Mouse (Mus musculus): Measurements from ENCODE around the gene Prune1. TPM values are rescaled to one million over a fixed set of nuclear protein-coding genes. Genes with fewer than 3 reads are reported as not detected.
A peak's percentile ranks its signal among the peaks of the same experiment; 100 is the strongest.

Gene Prune1
- polyA plus RNA-seq, 1 experiment from 2014 or later, result 23.1 TPM

GRCm38 (mm10) chr3:95233303-95233980, 48.4 kb downstream of the Prune1 start:
- peaks cover 12% of the 10 kb centered on the region; the same call in 1 of the 2 replicates for H3K4me1 ChIP-seq (ENCODE audit: control insufficient read depth, insufficient read depth, low read length)
- no peak overlapping the region for H3K27ac ChIP-seq (ENCODE audit: low read length)
- ATAC-seq (ENCODE audit: insufficient number of reproducible peaks, insufficient read depth, low FRiP score, low read depth), result no peak
- H3K9me3 ChIP-seq (ENCODE audit: control insufficient read depth, low read depth, low read length), result no peaks in the 10 kb centered on the region
- no peak overlapping the region for H3K4me3 ChIP-seq (ENCODE audit: low read depth, low read length)
- no peaks in the 10 kb centered on the region for H3K27me3 ChIP-seq (ENCODE audit: control insufficient read depth, insufficient read depth, low read length)
- H3K9ac ChIP-seq (replicated peaks; ENCODE audit: low read depth, low read length), result no peak overlapping the region
- 89% methylated on average over 16 of the region's 16 CpGs for WGBS
- no peak overlapping the region for H3K4me2 ChIP-seq (replicated peaks; ENCODE audit: low read depth, low read length)
- peaks cover 59% of the 10 kb centered on the region for H3K36me3 ChIP-seq (ENCODE audit: control insufficient read depth, insufficient read depth, low read length)

DNA sequence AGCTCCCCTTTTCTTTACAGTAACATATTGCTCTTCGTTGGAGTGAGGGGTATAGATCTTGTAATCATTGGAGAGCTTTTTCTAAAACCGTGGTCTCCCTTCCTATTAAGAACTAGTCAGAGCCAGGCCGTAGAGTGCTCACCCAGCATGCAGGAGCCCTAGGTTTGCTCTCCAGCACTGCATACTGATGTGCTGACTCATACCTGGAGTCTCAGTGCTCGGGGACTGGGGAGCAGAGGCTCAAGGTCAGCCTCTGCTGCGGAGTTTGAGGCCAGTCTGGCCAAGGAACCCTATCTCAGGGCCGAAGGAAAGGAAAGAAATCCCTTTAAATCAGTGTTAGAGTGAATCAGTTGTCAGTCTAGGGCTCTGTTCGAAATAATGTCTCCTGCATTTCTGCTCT, 49.1 kb downstream of the Prune1 start:
- ATAC-seq (ENCODE audit: insufficient number of reproducible peaks, insufficient read depth, low FRiP score, low read depth), result no peak
- Histone ChIP-seq H3K36me3 (ENCODE audit: control insufficient read depth, insufficient read depth, low read length) (peaks cover 59% of the 10 kb centered on the region), H3K27ac (ENCODE audit: low read length) (no peak overlapping the region), H3K9ac (replicated peaks; ENCODE audit: low read depth, low read length) (no peak overlapping the region), H3K27me3 (ENCODE audit: control insufficient read depth, insufficient read depth, low read length) (no peaks in the 10 kb centered on the region), H3K4me2 (replicated peaks; ENCODE audit: low read depth, low read length) (no peak overlapping the region), H3K4me3 (ENCODE audit: low read depth, low read length) (no peak overlapping the region), H3K9me3 (ENCODE audit: control insufficient read depth, low read depth, low read length) (no peaks in the 10 kb centered on the region), H3K4me1 (ENCODE audit: control insufficient read depth, insufficient read depth, low read length) (peaks cover 12% of the 10 kb centered on the region; the same call in 1 of the 2 replicates)
- WGBS, result 80% methylated on average over 7 of the region's 7 CpGs

DNA sequence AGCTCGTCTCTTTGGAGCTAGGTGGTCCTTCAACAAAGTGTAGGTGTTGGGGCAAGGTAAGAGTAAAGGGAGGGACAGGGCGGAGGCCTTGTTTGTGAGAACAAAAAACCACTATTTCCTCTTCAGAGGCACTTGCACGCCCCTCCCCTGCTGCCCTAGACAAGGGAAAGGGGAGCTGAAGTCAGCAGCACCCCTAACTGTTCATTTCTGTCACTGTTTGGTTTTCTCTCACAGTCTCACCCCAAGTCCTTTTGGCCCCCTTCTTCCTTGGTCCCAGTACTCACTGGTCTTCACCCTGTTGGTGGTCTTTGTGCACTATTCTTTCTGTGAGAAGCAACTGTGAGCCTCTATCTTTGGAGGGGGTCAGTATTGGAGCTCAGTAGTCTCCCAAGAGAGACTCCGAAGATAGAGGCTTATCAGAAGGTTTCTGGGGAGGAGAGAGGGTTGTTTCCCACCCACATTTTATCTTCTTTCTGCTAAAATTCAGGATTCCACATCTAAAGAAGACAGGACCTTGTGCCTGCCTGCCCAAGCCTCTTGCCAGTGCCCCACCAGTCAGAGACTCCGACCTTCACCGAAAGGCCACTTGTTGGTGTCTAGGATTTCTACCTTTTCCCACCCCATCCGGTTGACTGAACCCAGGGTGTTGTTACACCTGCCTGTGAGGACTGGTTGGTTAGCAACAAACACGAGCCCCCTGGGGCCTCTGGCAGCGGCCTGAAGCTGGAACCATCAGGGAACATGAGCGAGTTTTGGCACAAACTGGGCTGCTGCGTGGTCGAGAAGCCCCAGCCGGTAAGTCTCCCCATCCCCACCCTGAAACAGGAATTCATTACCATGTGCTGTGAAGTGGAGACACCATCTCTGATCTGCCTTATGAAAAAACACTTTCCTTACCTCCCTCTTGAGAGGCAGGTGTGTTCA, 50.3 kb downstream of the Prune1 start, which contains the start of gene Mllt11:
TSS of gene Mllt11 (minus strand) at position 874 of the 924 bp plus-strand sequence.
- Histone ChIP-seq H3K27ac (ENCODE audit: low read length) (peak within 1 kb of the TSS; percentile 97), H3K27me3 (ENCODE audit: control insufficient read depth, insufficient read depth, low read length) (no peaks in the 10 kb centered on the region), H3K4me3 (ENCODE audit: low read depth, low read length) (peak within 1 kb of the TSS; percentile 85; the same call in 1 of the 2 replicates), H3K9ac (replicated peaks; ENCODE audit: low read depth, low read length) (no peak within 1 kb of the TSS), H3K4me2 (replicated peaks; ENCODE audit: low read depth, low read length) (peak within 1 kb of the TSS; percentile 87), H3K9me3 (ENCODE audit: control insufficient read depth, low read depth, low read length) (no peaks in the 10 kb centered on the region), H3K36me3 (ENCODE audit: control insufficient read depth, insufficient read depth, low read length) (peaks cover 50% of the 10 kb centered on the region), H3K4me1 (ENCODE audit: control insufficient read depth, insufficient read depth, low read length) (peaks cover 21% of the 10 kb centered on the region)
- 78% methylated on average over 13 of the region's 13 CpGs for WGBS
- no peak for ATAC-seq (ENCODE audit: insufficient number of reproducible peaks, insufficient read depth, low FRiP score, low read depth)

DNA sequence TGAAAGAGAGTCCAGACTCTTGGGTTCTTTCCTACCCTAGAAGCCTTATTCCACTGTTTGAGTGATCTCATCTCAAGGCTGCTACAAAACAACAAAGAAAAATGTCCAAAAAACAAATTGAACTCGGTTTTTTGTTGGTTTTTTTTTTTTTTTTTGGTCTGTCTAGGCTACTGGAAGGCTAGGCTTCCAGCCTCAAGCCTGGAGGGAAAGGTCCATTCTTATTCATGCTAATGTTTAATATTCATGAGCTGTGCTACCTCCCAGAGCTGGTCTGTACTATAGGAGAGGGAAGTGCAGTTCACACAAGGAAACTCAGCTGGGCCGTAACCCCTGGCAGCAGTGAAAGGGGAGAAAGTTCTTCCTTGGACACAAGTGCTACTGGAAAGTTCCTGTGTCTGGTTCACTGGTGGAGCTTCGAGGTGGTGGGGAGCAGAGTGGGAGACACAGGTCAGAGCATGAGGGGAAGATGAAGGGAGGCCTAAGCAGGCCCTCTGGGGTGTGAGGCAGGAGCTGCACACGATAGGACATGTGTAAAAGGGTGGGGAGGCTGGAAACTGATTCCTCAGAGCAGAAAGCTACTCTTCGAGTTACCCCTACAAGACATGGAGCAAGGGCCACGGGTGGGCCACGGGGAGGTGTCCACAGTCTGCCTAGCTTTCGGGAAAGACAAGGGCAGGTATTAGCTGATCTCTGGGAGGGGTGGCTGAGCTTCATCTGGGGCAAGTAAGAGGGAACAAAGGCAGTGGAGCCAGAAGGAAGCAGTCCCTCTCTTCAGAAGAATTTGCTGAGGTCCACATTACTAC, 51.2 kb downstream of the Prune1 start:
- H3K4me1 ChIP-seq (ENCODE audit: control insufficient read depth, insufficient read depth, low read length), result peaks cover 22% of the 10 kb centered on the region
- peak overlapping the region; percentile 87 for H3K4me2 ChIP-seq (replicated peaks; ENCODE audit: low read depth, low read length)
- peak overlapping the region; percentile 85 for H3K4me3 ChIP-seq (ENCODE audit: low read depth, low read length)
- H3K27ac ChIP-seq (ENCODE audit: low read length), result peak overlapping the region; percentile 97
- no peaks in the 10 kb centered on the region for H3K9me3 ChIP-seq (ENCODE audit: control insufficient read depth, low read depth, low read length)
- peak overlapping the region; percentile 86; the same call in 1 of the 2 replicates for H3K9ac ChIP-seq (replicated peaks; ENCODE audit: low read depth, low read length)
- WGBS, result 47% methylated on average over 8 of the region's 8 CpGs
- 0 out of 2 replicates have a peak, but pooled peaks have one; percentile 11 for ATAC-seq (ENCODE audit: insufficient number of reproducible peaks, insufficient read depth, low FRiP score, low read depth)
- no peaks in the 10 kb centered on the region for H3K27me3 ChIP-seq (ENCODE audit: control insufficient read depth, insufficient read depth, low read length)
- peaks cover 41% of the 10 kb centered on the region for H3K36me3 ChIP-seq (ENCODE audit: control insufficient read depth, insufficient read depth, low read length)

GRCm38 (mm10) chr3:95229781-95230494, 51.9 kb downstream of the Prune1 start:
- H3K9ac ChIP-seq (replicated peaks; ENCODE audit: low read depth, low read length), result peak overlapping the region; percentile 86; the same call in 1 of the 2 replicates
- ATAC-seq (ENCODE audit: insufficient number of reproducible peaks, insufficient read depth, low FRiP score, low read depth), result no peak; the same call in 1 of the 2 replicates
- 5% methylated on average over 13 of the region's 13 CpGs for WGBS
- no peaks in the 10 kb centered on the region for H3K9me3 ChIP-seq (ENCODE audit: control insufficient read depth, low read depth, low read length)
- H3K27ac ChIP-seq (ENCODE audit: low read length), result peak overlapping the region; percentile 97
- H3K4me2 ChIP-seq (replicated peaks; ENCODE audit: low read depth, low read length), result peak overlapping the region; percentile 87
- peak overlapping the region; percentile 85 for H3K4me3 ChIP-seq (ENCODE audit: low read depth, low read length)
- H3K27me3 ChIP-seq (ENCODE audit: control insufficient read depth, insufficient read depth, low read length), result no peaks in the 10 kb centered on the region
- peaks cover 41% of the 10 kb centered on the region for H3K36me3 ChIP-seq (ENCODE audit: control insufficient read depth, insufficient read depth, low read length)
- peaks cover 22% of the 10 kb centered on the region for H3K4me1 ChIP-seq (ENCODE audit: control insufficient read depth, insufficient read depth, low read length)

GRCm38 (mm10) chr3:95228894-95229780, 52.7 kb downstream of the Prune1 start:
- Histone ChIP-seq H3K4me1 (ENCODE audit: control insufficient read depth, insufficient read depth, low read length) (peaks cover 22% of the 10 kb centered on the region), H3K36me3 (ENCODE audit: control insufficient read depth, insufficient read depth, low read length) (peaks cover 35% of the 10 kb centered on the region), H3K9me3 (ENCODE audit: control insufficient read depth, low read depth, low read length) (no peaks in the 10 kb centered on the region), H3K27ac (ENCODE audit: low read length) (peak overlapping the region; percentile 97), H3K9ac (replicated peaks; ENCODE audit: low read depth, low read length) (peak overlapping the region; percentile 86), H3K27me3 (ENCODE audit: control insufficient read depth, insufficient read depth, low read length) (no peaks in the 10 kb centered on the region), H3K4me3 (ENCODE audit: low read depth, low read length) (peak overlapping the region; percentile 85), H3K4me2 (replicated peaks; ENCODE audit: low read depth, low read length) (peak overlapping the region; percentile 87)
- ATAC-seq (ENCODE audit: insufficient number of reproducible peaks, insufficient read depth, low FRiP score, low read depth), result peak; percentile 39; the same call in 1 of the 2 replicates
- under 1% methylated on average over 43 of the region's 43 CpGs for WGBS
